Mouse (Mus musculus) heart, postnatal 10 days (tissue): Measurements from ENCODE around the gene Mccc2. TPM values are rescaled to one million over a fixed set of nuclear protein-coding genes. Genes with fewer than 3 reads are reported as not detected.

Experiments
- DNase-seq, 2 experiments: peaks; one replicate each; pipeline ENCODE4 v3.0.0; 2021
- intact Hi-C: fragments of 180-260 bp; cut with DNase I; formaldehyde crosslinking; loops from one replicate; pipeline ENCODE4 v1.15.1; 2025
- total RNA-seq, 2 experiments: library from RNA; stranded (reverse); gene quantifications; 2 replicates each; pipeline ENCODE4 v1.2.3; 2021

Mccc2 gene
- total RNA-seq, 2 experiments from 2014 or later, result 36.1 to 38.3 TPM

DNA sequence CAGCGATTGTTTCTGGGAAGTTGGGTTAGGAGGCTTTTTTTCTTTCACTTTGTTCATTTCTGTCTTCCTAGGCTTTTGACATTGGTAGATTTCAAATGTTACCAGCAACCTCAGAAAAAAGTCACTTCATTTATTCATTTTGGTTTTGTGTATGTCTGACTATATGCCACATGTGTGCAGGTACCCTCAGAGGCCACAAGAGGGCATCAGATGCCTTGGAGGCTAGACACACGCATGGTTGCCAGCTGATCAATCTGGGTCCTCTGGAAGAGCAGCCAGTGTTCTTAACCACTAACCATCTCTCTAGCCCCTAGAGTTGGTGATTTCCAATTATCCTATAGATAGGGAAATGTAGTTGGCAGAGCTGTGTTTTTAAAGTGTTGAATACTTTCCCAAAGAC is 71.9 kb downstream of the Mccc2 start:
- intact Hi-C loops, result no loop called here
- DNase-seq, result no peak

DNA sequence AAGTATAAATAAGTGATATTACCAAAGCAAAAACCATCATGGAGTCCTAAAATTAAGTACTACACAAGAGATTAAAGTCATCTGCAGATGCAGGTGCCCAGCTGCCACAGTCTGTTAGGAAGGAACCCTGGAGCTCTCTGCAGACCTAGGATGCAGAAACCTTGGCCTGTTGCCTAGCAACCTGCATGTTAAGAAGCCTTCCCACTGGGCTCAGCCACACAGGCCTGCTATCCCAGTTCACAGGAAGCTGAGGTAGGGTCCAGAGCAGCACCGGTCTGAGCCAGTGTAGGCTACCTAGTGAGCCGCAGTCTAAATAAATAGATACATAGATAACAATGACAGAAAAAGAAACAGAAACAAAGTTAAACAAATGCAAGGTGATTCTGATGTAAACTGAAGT is 74.8 kb downstream of the Mccc2 start:
- intact Hi-C loops, result no loop called here
- no peak for DNase-seq

DNA sequence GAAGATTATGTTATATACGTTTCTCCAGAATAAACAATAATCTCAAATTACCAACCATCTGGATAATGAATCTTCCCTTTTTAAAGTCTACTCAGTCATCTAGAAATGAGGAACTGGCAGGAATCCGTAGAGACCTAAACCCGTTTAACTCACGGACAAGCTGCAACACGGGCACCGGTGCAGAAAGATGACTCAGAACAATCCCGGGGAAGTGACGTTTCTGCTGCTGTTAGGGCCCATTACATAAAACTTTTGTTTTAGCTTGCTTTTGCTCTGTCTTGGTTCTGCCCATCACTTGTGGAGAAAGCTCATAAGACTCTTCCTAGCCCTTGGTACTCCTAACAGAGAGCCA is 76.1 kb downstream of the Mccc2 start:
- DNase-seq, result no peak
- intact Hi-C loops, result no loop called here

DNA sequence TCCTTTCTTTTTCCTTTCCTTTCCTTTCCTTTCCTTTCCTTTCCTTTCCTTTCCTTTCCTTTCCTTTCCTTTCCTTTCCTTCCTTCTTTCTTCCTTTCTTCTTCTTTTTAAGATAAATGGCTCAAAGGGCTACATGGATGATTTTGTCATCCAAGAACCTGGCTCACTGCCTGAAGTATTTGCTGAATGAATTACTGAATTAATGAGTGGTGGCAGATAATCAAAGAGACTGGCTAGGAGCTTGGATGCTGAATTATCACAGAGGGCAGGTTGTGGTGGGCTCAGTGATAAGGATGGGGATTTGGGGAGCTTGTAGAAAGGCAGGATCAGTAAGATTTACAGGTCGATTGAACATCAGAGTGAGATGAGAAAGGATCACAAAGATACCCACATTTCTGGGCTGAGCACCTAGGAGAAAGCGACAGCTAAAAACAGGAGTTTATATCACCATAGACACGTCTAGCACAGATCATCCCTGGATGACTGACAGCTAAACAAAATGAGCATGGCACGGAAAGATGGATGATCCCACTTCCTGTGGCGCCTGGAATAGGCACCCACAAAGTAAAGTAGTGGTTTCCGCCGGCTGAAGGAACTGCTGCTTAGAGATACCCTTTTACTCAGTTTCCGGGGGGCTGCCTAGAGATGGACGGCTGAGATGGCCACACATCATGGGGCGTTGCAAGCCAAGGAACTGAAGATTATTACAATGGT is 76.7 kb downstream of the Mccc2 start:
- intact Hi-C loops, result no loop called here

DNA sequence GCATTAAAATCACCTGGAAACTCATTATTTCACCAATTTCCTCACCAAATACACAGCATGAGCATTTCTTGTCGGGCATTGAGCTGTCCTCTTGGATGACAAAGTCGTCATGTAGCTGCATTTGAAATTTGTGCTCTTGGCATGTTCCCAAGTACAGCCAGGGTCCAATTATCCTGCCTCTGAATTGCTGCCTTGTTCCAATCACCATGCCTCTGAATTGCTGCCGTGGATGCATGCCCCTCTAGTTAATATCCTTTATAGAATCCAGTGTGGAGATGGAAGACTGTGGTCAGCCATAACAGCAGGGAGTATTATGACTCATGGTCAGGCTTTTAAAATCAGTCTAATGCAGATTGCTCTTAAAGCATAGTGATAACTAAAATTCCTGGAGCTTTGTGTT is 77.7 kb downstream of the Mccc2 start:
- intact Hi-C loops, result no loop called here
- DNase-seq, result no peak

More for the DNA sequence above, 76.7 kb downstream of the Mccc2 start:
- no peak for DNase-seq

DNA sequence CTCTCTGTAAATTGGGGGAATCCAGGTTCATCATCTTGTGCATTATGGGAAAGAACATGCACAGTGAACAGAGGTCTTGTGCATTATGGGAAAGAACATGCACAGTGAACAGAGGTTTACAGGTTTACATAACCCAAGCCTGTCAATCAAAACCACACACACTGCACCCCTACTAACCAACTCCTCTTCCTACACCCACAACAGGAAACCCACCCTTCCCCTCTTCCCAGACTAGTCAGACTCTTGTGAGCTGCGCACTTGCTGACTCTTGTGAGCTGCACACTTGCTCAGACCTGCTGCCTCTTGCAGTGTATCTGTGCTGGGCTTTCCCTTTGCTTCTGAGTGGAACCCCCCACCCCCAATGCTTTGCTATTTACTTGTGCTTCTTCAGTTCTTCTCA is 83.0 kb downstream of the Mccc2 start:
- DNase-seq, result no peak
- intact Hi-C loops, result no loop called here

DNA sequence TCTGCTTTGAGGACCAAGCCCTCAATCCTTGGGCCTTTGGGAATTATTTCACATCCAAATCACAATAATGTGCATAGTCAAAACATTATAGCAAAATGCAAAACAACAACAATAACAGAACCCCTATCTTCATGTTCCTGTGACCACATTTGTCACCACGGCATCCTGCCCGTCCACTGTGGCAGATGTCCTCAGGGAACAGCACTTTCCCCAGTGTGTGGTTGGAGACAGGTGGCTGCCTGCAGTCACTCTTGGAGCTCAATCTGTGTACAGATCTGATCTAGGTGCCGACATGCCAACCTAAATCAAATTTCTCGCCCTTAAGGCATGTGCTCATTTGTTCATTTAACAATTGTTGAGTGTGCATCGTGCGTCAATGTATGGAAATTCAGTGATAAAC is 83.9 kb downstream of the Mccc2 start:
- DNase-seq, result no peak
- intact Hi-C loops, result no loop called here

DNA sequence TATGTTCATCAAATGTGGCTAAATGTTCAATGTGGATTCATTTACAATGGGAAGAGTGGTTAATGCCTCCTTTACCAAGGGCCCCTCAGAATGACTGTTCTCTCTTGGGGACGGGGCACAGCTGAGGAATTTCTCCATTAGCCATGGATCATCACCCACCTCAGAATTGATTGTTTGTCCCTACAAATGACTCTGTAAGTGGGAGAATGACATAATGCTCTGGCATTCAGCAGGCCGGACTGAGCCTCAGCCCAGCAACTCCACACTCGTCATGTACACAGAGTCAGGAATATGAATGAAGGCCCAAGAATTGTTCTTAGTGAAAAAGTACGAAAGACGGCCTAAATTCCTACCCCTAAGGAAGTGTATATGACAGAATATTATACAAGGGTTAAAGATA is 89.2 kb downstream of the Mccc2 start:
- intact Hi-C loops, result no loop called here
- DNase-seq, result no peak

DNA sequence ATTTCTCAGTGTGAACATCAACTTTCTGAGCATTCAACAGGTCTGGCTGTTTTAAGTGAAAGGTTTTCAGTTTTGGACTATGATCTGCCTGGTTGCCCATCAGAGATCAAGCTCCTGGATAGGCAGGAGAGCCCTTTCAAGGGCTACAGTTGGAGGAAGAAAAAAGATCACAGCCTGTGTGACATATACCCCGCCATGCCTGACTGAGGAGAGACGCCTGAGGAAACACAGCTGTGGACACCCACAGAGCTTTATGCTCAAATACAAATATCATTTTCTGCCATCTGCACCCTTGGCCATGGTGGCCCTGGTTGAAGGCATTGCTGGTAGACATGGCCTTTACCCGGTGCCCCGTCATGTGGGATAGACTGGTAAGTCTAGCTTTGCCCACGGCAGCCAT is 99.8 kb downstream of the Mccc2 start:
- intact Hi-C loops, result no loop called here
- DNase-seq, result no peak

DNA sequence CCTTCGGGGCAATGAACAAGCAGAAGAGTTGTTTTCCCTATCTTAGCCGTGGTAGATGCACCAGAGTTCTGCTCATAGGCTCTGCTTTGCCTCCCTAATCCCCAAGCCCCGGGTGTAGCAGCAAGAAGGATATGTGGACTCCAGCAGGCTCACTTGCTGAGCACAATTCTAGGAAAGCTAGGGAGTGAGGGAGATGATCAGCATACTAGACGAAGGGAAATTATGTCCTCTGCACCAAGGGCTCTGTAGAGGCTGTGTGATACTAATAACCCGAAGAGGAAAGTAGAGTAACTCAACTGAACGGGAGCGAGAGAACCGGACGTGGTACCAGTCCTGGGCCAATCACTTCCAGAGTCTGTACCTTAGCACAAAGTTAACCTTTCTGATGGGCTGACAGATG is 114.5 kb downstream of the Mccc2 start, which contains the start of gene Cartpt:
TSS of gene Cartpt (minus strand) at position 127 of the 400 bp plus-strand sequence.
- no peak for DNase-seq
- intact Hi-C loops, result no loop called here

DNA sequence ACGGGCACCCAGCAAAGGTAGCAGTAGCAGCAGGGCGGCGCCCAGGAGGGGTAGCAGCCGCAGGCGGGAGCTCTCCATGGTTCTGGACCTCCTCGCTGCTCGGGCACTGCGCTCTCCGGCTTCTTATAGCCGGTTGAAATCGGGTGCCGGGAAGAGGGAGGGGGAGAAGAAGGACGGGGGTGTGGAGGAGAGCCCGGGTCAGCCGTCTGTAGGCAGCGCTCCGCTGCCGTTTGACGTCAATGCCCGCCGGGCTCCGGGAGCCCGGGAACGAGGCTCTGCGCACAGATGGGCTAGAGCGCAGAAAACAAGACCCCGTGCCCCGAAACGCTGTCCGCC is 114.9 kb downstream of the Mccc2 start:
- intact Hi-C loops, result no loop called here

DNA sequence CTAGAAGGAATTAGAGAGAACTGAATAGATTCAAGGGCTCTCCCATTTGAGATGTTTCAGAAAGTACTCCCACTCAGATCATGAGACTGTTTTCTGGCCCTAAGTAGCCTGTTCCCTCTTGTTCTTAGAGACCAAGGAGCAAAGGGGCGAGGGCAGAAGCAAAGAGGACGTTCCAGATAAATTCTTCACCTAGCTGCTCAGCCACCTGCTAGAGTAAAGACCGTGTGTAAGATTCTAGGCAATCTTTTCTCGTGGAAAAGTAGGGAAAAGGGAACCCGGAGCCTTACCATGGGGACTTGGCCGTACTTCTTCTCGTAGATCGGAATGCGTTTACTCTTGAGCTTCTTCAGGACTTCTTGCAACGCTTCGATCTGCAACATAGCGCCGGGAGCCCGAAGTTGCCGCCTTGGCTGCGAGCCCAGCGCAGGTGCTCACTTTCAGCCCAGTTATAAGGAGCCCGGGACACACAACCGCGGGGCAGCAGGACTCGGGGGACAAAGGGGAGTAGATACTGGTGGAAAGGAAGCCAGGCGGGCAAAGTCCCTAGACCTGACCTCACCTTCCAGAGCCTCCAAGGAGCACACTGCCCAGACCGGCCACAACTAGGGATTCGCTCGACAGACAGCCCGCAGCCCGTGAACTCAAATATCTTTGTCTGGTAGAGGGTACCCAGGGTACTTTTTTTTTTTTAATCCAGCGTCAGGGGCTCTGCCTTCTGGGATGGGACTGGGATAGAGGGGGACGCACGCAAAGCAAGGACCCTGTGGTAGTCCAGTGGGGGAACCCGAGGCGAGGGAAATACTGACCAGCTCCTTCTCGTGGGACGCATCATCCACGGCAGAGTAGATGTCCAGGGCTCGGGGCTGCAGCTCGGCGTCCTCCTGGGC is 115.5 kb downstream of the Mccc2 start:
- no peak for DNase-seq
- intact Hi-C loops, result no loop called here

More for the DNA sequence above, 114.9 kb downstream of the Mccc2 start:
- DNase-seq, result peak; percentile 57 to 75

DNA sequence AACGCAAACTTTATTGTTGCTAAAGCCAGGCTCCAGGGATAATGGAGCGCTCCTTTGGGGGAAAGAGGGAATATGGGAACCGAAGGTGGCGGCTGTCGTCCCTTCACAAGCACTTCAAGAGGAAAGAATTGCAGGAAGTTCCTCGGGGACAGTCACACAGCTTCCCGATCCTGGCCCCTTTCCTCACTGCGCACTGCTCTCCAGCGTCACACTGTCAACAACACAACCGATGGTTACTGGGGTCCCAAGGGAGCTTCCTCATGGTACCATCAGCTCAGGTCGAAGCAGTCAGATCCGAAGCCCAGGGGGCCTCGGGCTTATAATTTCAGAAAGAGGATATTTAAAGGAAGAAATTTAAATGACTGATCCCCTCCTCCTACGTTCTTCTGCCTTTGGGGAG is 116.6 kb downstream of the Mccc2 start:
- intact Hi-C loops, result no loop called here
- DNase-seq, result no peak

Other genes with a start within 250 kb of the Mccc2 start
- gene Cartpt, start 114.5 kb downstream of the Mccc2 start, total RNA-seq, result under 1 TPM in 1 of 2 experiments, not detected in 1; 0.29 TPM
- gene Bdp1, start 88.4 kb upstream of the Mccc2 start, total RNA-seq, result 10 to 100 TPM; 23.9 to 29.5 TPM
- gene Serf1, start 92.4 kb upstream of the Mccc2 start, total RNA-seq, result 10 to 100 TPM; 17.5 to 20.0 TPM
- gene Smn1, start 109.2 kb upstream of the Mccc2 start, total RNA-seq, result 10 to 100 TPM; 21.6 to 23.5 TPM
- under 1 TPM; 0.22 to 0.47 TPM for gene Naip2, start 186.5 kb upstream of the Mccc2 start, total RNA-seq
- gene Naip5, start 230.7 kb upstream of the Mccc2 start, total RNA-seq, result under 1 TPM; 0.07 to 0.27 TPM